Mouse (Mus musculus) kidney, adult 11 months (tissue): ENCODE results near the gene Rapgef6.
A peak's percentile ranks its signal among the peaks of the same experiment; 100 is the strongest.

Source experiments
- DNase-seq: peaks from one replicate; pipeline ENCODE4 v3.0.0; 2022

Rapgef6 gene

DNA sequence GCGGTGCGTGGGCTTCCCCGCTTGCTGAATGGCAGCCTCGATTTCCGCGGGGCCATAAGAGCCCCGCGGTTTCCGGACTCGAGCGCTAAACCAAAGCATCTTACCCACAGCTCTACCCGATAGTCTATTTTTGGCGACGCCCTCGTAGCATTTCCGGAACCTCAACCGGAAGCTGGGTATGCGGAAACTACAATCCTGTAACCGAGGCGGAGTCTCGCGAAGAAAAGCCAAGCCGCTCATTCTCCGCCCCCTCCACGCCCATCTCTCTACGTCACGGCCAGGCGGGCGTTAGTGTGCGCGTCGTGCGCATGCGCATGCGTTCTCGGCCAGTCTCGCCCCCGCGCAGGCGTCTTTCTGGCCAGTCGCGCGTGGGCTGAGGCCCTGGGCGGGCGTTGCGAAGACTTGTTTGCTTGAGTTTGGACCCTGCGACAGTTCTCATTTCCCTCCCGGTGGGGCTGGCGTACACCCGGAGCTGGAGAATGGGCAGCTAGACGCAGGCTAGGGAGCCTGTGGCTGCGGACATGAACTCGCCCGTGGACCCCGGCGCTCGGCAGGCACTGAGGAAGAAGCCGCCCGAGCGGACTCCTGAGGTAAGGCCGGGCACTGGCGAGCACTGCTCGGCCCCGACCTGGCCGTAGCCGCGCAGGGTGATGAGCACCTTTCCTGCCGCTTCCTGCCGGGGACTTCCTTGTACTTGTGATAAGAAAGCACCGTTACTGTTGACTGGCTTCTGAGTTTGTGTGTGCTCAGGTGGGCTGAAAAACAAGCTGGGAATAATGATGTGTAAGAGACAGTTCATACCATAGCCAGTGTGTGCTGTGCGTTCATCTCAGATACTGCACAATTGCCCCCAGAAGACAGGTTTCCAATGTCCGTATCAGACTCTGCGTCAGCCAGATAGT is at the start of gene Rapgef6:
TSS of gene Rapgef6 (plus strand) at position 319 of the 902 bp plus-strand sequence.
- DNase-seq = peak; percentile 98

DNA sequence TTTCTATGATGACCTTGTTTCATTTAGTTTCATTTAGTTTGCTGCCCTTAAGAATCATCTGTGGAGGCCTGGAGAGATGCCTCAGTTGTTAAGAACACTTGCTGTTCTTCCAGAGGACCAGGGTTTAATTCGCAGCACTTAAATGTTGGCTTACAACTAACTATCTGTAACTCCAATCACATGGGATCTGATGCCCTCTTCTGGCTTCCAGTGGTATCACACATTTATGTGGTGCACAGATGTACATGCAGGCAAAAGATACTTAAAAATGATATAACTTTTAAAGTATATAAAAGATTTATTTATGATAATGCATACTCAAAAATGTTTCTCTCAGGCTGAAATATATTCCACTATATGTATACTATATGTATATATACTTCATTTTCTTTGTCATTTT is 44.2 kb upstream of the Rapgef6 start:
- no peak for DNase-seq

DNA sequence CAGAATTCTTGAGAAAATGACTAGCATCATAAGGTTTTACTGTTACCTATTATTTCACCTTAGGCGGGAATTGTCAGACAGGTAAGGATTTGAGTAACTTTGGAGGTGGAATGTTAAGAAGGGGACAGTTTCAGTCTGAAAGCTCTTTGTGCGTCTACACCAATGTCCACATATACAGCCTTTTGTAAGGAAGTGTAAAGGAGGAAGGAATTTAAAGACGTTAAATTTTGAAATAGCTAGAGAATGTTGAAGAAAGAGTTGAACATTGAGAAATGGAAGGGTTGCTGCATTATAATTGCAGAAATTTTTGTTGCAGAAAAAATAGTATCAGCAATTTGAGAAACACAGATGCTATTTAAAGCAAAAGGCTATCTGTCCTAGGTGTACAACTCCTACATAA is 36.6 kb upstream of the Rapgef6 start:
- DNase-seq = no peak

- no peak for DNase-seq
Measured at GRCm38 (mm10) chr11:54491946-54492558, 30.6 kb upstream of the Rapgef6 start.

- DNase-seq = no peak
Measured at GRCm38 (mm10) chr11:54492559-54492958, 30.1 kb upstream of the Rapgef6 start.

- no peak for DNase-seq
Measured at GRCm38 (mm10) chr11:54499838-54500237, 22.8 kb upstream of the Rapgef6 start.

- DNase-seq = no peak
Measured at GRCm38 (mm10) chr11:54502546-54503245, 20.0 kb upstream of the Rapgef6 start.

DNA sequence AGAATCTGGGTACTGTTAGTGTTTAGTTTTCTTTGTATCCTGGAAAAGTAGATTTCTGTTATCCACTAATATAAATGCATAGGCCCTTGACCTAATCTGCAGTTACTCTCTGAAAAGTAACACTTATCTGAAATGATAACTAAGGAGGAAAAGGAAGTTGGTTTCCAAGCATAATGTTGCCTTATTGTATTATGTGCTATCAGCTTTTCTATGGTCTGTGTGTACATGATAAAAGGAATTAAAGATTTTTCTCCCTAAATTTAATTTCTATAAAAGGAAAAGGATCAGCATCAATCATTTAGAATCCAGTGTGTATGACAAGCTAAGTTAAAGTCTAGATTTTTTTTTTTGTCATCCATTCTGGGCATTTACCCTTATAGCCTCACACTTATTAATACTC is 9.1 kb upstream of the Rapgef6 start:
- DNase-seq = no peak

GRCm38 (mm10) chr11:54521927-54522528 is 619 bp upstream of the Rapgef6 start:
- DNase-seq = peak; percentile 9

- no peak for DNase-seq
Measured at GRCm38 (mm10) chr11:54523431-54524001, 869 bp downstream of the Rapgef6 start.

DNA sequence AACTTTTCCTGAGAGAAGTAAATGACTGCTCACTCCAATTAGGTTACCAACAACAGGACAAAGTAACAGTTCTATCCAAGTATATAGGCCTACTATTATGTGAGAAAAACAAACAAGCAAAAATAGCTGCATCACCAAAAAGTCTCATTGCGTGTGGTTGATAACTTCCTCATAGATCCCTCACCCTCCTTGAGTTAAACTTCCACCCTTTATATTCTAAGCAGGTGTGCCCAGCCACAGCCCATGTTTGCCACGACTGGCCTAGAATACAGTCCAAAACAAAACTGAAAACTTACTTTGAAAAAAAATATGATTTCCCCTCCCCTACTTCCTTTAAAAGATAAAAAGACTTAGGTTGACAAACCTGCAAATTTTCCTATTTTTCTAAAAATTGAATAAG is 5.4 kb downstream of the Rapgef6 start:
- DNase-seq = no peak

- DNase-seq = peak; percentile 34
Measured at GRCm38 (mm10) chr11:54530391-54530790, 7.7 kb downstream of the Rapgef6 start.

DNA sequence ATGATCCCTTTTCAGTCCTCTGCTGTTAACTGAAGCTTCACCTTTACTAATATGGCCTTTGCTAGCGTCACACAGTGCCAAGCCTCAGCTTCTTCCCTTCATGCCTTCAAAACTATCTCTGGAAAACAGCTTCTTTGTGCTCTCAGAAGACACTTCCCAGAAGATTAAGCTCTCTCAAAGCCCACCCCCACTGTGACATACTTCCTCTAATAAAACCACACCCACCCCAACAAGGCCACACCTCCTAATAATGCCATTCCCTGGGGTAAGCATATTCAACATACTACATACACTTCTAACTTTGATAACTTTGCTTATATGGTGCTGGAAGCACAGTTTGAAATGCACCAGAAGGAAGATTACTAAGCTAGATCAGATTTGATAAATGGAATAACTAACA is 8.3 kb downstream of the Rapgef6 start:
- DNase-seq = no peak

DNA sequence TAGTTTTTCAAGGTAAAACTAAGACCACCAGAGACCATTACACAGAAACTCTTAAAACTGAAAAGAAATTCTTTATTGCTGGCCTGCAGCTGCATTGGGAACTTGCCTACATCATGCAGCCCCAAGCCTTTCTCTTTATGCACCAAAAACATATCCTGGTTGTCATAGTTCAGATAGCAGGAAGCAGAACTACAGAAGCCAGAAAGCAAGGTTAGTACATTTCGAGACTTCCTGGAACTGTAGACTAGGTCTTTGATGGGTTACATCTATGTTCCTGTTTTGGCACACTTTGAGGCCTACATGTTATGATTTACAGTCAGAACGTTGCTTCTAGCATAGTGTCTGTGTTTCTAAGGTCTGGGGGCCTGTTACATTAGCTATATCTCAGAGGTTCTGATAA is 11.2 kb downstream of the Rapgef6 start:
- no peak for DNase-seq

DNA sequence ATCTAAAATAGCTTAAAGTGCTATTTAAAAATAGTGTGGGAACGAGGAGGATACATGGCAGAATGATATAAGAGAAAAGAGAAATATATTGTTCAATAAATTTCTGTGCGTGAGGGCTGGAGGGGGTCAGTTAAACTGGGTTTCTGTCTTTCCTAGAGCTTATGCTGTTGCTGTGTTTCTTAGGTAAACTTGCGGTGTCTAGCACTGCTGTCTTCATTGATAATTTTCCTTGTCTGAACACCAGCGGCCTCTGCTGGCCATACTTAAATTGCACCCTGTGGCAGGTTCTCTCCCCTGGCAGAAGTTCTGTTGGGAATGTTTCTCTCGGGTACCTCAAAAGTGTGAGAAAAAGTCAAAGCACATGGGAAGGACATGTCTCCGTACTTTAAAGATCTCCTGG is 12.2 kb downstream of the Rapgef6 start:
- peak; percentile 44 for DNase-seq

- DNase-seq = no peak
Measured at GRCm38 (mm10) chr11:54539031-54539430, 16.4 kb downstream of the Rapgef6 start.

DNA sequence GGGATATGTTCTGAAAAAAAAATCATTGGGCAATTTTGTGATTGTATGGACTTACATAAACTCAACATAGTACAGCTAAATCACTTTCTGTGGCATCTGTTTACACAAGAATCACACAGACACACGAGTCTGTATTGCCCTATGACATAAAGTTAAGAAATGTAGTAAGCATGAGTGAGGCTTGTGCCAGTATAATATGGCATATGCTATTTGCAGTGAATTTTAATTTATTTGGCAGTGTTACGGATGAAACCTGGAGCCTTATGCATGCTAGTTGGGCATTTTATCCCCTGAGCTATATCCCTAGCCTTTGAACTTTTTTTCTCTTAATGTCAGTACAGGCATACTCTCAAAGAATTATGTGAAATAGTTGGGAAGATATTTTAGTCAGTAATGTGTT is 16.8 kb downstream of the Rapgef6 start:
- DNase-seq = no peak

DNA sequence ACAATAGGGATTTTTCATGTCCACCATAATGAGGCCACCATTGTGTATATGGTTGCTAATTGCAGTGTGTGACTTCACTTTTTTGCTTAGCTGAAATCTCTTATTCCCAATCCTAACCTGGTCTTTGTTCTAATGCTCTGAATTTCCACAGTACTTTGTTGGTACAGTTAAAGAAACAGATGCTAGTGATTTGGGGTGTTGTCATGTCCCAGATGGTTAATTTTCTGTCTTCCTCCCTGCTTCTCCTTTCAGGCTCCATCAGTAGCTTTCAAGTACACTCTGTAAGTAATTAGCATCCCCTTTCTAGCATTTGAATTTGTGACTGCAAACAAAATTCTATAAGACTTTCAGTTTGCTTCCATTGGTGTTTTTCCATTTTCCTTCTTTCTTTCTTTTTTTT is 17.7 kb downstream of the Rapgef6 start:
- DNase-seq = no peak

DNA sequence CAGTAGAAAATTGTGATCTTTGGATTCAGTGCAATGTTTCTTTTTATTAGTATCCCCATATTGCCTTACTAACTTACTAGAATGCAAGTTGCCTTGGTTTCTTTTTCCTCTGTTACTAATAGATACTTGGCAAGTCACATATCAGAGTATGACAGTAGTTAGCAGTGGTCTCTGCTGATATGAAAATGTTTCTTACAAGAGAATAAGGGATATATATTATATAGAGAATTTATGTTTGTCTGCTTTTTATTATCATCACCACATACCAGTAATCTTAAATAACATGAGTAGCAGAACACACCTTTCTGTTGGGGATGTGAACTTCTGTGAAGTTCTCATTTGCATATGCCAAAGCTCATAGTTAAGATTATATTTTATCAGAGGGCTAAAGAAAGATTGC is 19.8 kb downstream of the Rapgef6 start:
- no peak for DNase-seq

- no peak for DNase-seq
Measured at GRCm38 (mm10) chr11:54554970-54555369, 32.3 kb downstream of the Rapgef6 start.

GRCm38 (mm10) chr11:54562761-54563160 is 40.1 kb downstream of the Rapgef6 start:
- no peak for DNase-seq

- no peak for DNase-seq
Measured at GRCm38 (mm10) chr11:54567959-54568358, 45.3 kb downstream of the Rapgef6 start.

DNA sequence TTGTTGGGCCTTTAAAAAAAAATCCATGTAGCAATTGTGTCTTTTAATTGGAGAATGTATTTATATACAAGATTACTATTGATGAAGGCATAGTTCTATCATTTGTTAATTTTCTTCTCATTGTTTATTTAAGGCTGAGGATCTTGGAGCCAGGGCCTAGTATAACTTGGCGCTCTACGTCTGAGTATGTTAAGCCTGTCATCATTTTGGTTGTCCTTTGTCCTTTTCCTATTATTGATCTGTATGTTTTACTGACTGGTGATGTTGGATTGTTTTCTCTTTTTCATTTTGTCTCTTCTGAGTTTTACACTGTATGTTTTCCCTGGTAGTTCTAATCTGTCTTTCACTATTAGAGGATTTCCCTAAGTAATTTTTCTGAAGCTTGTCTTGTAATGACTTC is 52.1 kb downstream of the Rapgef6 start:
- DNase-seq = no peak
